In genomic region chr9:69183888-69184287, GRCm38 (mm10) we compare ENCODE assay signal across 21 mouse cellular contexts.
DNase-seq lines count a peak whose midpoint lies in the region; ATAC-seq and TF ChIP-seq lines count a peak whose summit lies in the region.
"Had no signal": no experiment of that assay in that cellular context is flagged by ENCODE, and none has a peak within 500 bp of the region (broad histone marks: within the 10 kb centered on the region; RNA-seq: fewer than 3 reads in every experiment).

No protein-coding gene starts in this region.

- no peaks in the 10 kb centered on the region for H3K79me2 ChIP-seq in liver, adult 2 months (ENCODE audit: control insufficient read depth, insufficient read depth, low read length)

- no peak for ATAC-seq in kidney, embryonic 14.5 days (ENCODE audit: low FRiP score, low TSS enrichment)
- ATAC-seq in liver, embryonic 12.5 days, result no peak
- no peak for ATAC-seq in heart, embryonic 11.5 days (replicated peaks; ENCODE audit: insufficient number of reproducible peaks, low FRiP score, low TSS enrichment)
- ATAC-seq: activated CD4-positive, CD25-positive, alpha-beta regulatory T cell, adult 4 months; forebrain, embryonic 16.5 days; Patski had no signal

- H3K27ac ChIP-seq in kidney, embryonic 14.5 days (ENCODE audit: low read depth, low read length), result no peak overlapping the region
- peak overlapping the region; percentile 77 for H3K27ac ChIP-seq in liver, adult 2 months (replicated peaks; ENCODE audit: insufficient read depth, low read depth, low read length)
- no peak overlapping the region for H3K27ac ChIP-seq in liver, embryonic 12.5 days
- no peak overlapping the region for H3K27ac ChIP-seq in heart, embryonic 11.5 days (ENCODE audit: low read depth, low read length)
- H3K27ac ChIP-seq: embryonic facial prominence, embryonic 13.5 days; forebrain, embryonic 12.5 days; heart, embryonic 10.5 days; heart, embryonic 15.5 days had no signal

- peak; percentile 20 for DNase-seq in kidney, adult 18-20 months
- peak; percentile 99 for DNase-seq in liver, adult 2 months (ENCODE audit: extremely low read depth, low read depth, low spot score)
- peak; percentile 53 for DNase-seq in testis, postnatal 14 days (ENCODE audit: low spot score)
- no peak for DNase-seq in testis, postnatal 10 days (ENCODE audit: low spot score)
- DNase-seq: cerebellum, adult 11-12 months; cerebellum, adult 9-11 months; cerebellum, postnatal 36 days; gastrocnemius, postnatal 10 days; heart, adult 18-20 months; heart, postnatal 14 days had no signal

- no peaks in the 10 kb centered on the region for H3K36me3 ChIP-seq in kidney, embryonic 14.5 days (ENCODE audit: control insufficient read depth, insufficient read depth, low read length)
- H3K36me3 ChIP-seq in liver, adult 2 months (ENCODE audit: control insufficient read depth, insufficient read depth, low read length), result no peaks in the 10 kb centered on the region
- no peaks in the 10 kb centered on the region for H3K36me3 ChIP-seq in liver, embryonic 12.5 days
- no peaks in the 10 kb centered on the region for H3K36me3 ChIP-seq in heart, embryonic 11.5 days (ENCODE audit: control insufficient read depth, insufficient read depth, low read length)
- H3K36me3 ChIP-seq: embryonic facial prominence, embryonic 13.5 days; forebrain, embryonic 12.5 days; heart, embryonic 10.5 days; heart, embryonic 15.5 days had no signal

- H3K4me3 ChIP-seq in kidney, embryonic 14.5 days (ENCODE audit: low read length), result no peak overlapping the region
- no peak overlapping the region for H3K4me3 ChIP-seq in liver, adult 2 months (ENCODE audit: insufficient read depth, low read depth, low read length)
- no peak overlapping the region for H3K4me3 ChIP-seq in liver, embryonic 12.5 days
- H3K4me3 ChIP-seq in heart, embryonic 11.5 days (ENCODE audit: low read depth, low read length), result no peak overlapping the region
- H3K4me3 ChIP-seq: embryonic facial prominence, embryonic 13.5 days; forebrain, embryonic 12.5 days; heart, embryonic 10.5 days; heart, embryonic 15.5 days had no signal

- H3K4me2 ChIP-seq in kidney, embryonic 14.5 days (replicated peaks; ENCODE audit: low read depth, low read length), result no peak overlapping the region
- no peak overlapping the region for H3K4me2 ChIP-seq in liver, embryonic 12.5 days
- no peak overlapping the region for H3K4me2 ChIP-seq in heart, embryonic 11.5 days
- H3K4me2 ChIP-seq: embryonic facial prominence, embryonic 13.5 days; forebrain, embryonic 12.5 days; heart, embryonic 15.5 days had no signal

- TF ChIP-seq POLR2A in liver, adult 2 months (IDR thresholded peaks at IDR 0.05; ENCODE audit: extremely low read depth, insufficient read depth, low read length), result no peak

- H3K9ac ChIP-seq in kidney, embryonic 14.5 days (ENCODE audit: low read depth, low read length), result no peak overlapping the region
- peak overlapping the region; percentile 35; the same call in 1 of the 2 replicates for H3K9ac ChIP-seq in liver, adult 2 months (ENCODE audit: low read depth, low read length)
- H3K9ac ChIP-seq in liver, embryonic 12.5 days, result no peak overlapping the region
- no peak overlapping the region for H3K9ac ChIP-seq in heart, embryonic 11.5 days (ENCODE audit: low read depth, low read length)
- H3K9ac ChIP-seq: embryonic facial prominence, embryonic 13.5 days; forebrain, embryonic 12.5 days; heart, embryonic 15.5 days had no signal

- H3K9me3 ChIP-seq in kidney, embryonic 14.5 days (ENCODE audit: control insufficient read depth, low read length), result no peaks in the 10 kb centered on the region
- H3K9me3 ChIP-seq in liver, embryonic 12.5 days (replicated peaks), result no peaks in the 10 kb centered on the region
- H3K9me3 ChIP-seq in heart, embryonic 11.5 days (replicated peaks; ENCODE audit: control insufficient read depth, low read length), result no peaks in the 10 kb centered on the region
- H3K9me3 ChIP-seq: forebrain, embryonic 12.5 days; heart, embryonic 10.5 days; heart, embryonic 15.5 days had no signal

- TF ChIP-seq CTCF in liver, adult 2 months (IDR thresholded peaks at IDR 0.05; ENCODE audit: low read depth, low read length), result no peak; the same call in 1 of the 2 replicates

- 0 out of 2 replicates have a peak, but pooled peaks cover 2% of the 10 kb centered on the region for H3K4me1 ChIP-seq in kidney, embryonic 14.5 days (ENCODE audit: control insufficient read depth, insufficient read depth, low read length)
- peaks cover 13% of the 10 kb centered on the region for H3K4me1 ChIP-seq in liver, adult 2 months (ENCODE audit: control insufficient read depth, insufficient read depth, low read length)
- H3K4me1 ChIP-seq in liver, embryonic 12.5 days, result 0 out of 2 replicates have a peak, but pooled peaks cover 5% of the 10 kb centered on the region
- H3K4me1 ChIP-seq in heart, embryonic 11.5 days (ENCODE audit: control insufficient read depth, insufficient read depth, low read length), result no peaks in the 10 kb centered on the region; the same call in 1 of the 2 replicates
- H3K4me1 ChIP-seq: heart, embryonic 10.5 days; heart, embryonic 15.5 days had no signal

- WGBS in kidney, embryonic 14.5 days, result 70% methylated on average over 4 of the region's 4 CpGs
- WGBS in liver, adult 2 months, result 16% methylated on average over 4 of the region's 4 CpGs
- 63% methylated on average over 4 of the region's 4 CpGs for WGBS in liver, embryonic 12.5 days (ENCODE audit: insufficient replicate concordance)
- 77% methylated on average over 4 of the region's 4 CpGs for WGBS in heart, embryonic 11.5 days (ENCODE audit: insufficient replicate concordance)

- H3K27me3 ChIP-seq in kidney, embryonic 14.5 days (ENCODE audit: control insufficient read depth, insufficient read depth, low read length), result no peaks in the 10 kb centered on the region
- no peaks in the 10 kb centered on the region for H3K27me3 ChIP-seq in liver, adult 2 months (ENCODE audit: control insufficient read depth, insufficient read depth, low read length)
- no peaks in the 10 kb centered on the region for H3K27me3 ChIP-seq in liver, embryonic 12.5 days (replicated peaks)
- no peaks in the 10 kb centered on the region for H3K27me3 ChIP-seq in heart, embryonic 11.5 days (ENCODE audit: control insufficient read depth, insufficient read depth, low read length)
- H3K27me3 ChIP-seq: CH12.LX; embryonic facial prominence, embryonic 13.5 days; forebrain, embryonic 12.5 days; heart, embryonic 15.5 days; Patski had no signal
